In the genomic region with DNA sequence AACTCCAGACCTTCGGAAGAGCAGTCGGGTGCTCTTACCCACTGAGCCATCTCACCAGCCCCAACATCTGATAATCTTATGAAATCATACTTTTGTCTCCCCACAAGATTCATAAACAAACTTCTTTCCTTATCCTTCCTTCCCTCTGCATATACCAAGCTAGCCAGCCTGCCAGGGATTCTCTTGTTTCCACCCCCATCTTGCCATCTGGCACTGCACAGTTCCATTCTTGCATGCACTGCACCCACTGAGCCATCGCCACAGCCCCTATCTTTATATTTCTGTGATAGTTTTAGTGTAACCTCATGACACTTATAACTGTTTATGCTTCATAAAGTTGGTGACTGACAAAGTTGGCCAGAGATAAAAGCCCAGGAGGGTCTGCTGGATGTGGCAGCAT, we compare ENCODE assay signal across 28 mouse cellular contexts. TPM values are rescaled to one million over a fixed set of nuclear protein-coding genes. Genes with fewer than 3 reads are reported as not detected.
DNase-seq lines count a peak whose midpoint lies in the region; TF ChIP-seq lines count a peak whose summit lies in the region.
"Had no signal": no experiment of that assay in that cellular context is flagged by ENCODE, and none has a peak within 500 bp of the region (broad histone marks: within the 10 kb centered on the region; RNA-seq: fewer than 3 reads in every experiment).

No protein-coding gene starts in this region.

- H3K9me3 ChIP-seq in limb, embryonic 10.5 days (replicated peaks): no peaks in the 10 kb centered on the region
- H3K9me3 ChIP-seq: hindbrain, embryonic 13.5 days; limb, embryonic 13.5 days; lung, embryonic 15.5 days; midbrain, embryonic 13.5 days; neural tube, embryonic 13.5 days had no signal

- intact Hi-C loops in left cerebral cortex, postnatal 36 days (cut with DNase I): no loop called here

- DNase-seq in left cerebral cortex, adult 18-20 months (ENCODE audit: low spot score in 2 of 2): peak; percentile 48 to 63
- DNase-seq in left cerebral cortex, adult 11 months (ENCODE audit: low spot score): no peak
- peak; percentile 68 for DNase-seq in brain, adult 2 months (ENCODE audit: low read depth, low spot score)
- peak; percentile 57 to 74 for DNase-seq in layer of hippocampus, adult 2 months (ENCODE audit: low spot score in 2 of 2)
- peak; percentile 17 to 43 for DNase-seq in left cerebral cortex, postnatal 36 days (ENCODE audit: low spot score in 2 of 2)
- no peak for DNase-seq in limb, embryonic 10.5 days (ENCODE audit: low spot score)
- no peak for DNase-seq in cerebellum, postnatal 14 days
- no peak for DNase-seq in heart, postnatal 4 days
- DNase-seq: adrenal gland, postnatal 14 days; cerebellum, adult 11-12 months; cerebellum, postnatal 10 days; gastrocnemius, postnatal 25 days; heart, adult 11 months; heart, postnatal 36 days; kidney, adult 8-10 months; kidney, postnatal 4 days; retina, postnatal 1 day; spleen, adult 18-20 months; thymus, adult 18-20 months; thymus, postnatal 36 days had no signal

- H3K27me3 ChIP-seq in limb, embryonic 10.5 days (ENCODE audit: low read depth, poor library complexity, severe bottlenecking): no peaks in the 10 kb centered on the region
- H3K27me3 ChIP-seq: hindbrain, embryonic 13.5 days; limb, embryonic 13.5 days; lung, embryonic 15.5 days; midbrain, embryonic 13.5 days; Patski had no signal

- WGBS in limb, embryonic 10.5 days: 96% methylated on average over 3 of the region's 3 CpGs

- H3K4me3 ChIP-seq in layer of hippocampus, adult 2 months: no peak overlapping the region
- H3K4me3 ChIP-seq in limb, embryonic 10.5 days: no peak overlapping the region
- H3K4me3 ChIP-seq: erythroblast, embryonic 14.5 days; hindbrain, embryonic 13.5 days; limb, embryonic 13.5 days; lung, embryonic 15.5 days; midbrain, embryonic 13.5 days; neural tube, embryonic 13.5 days had no signal

- no peak for TF ChIP-seq CTCF in layer of hippocampus, adult 2 months (conservative IDR thresholded peaks at IDR 0.05)

- H3K4me1 ChIP-seq in limb, embryonic 10.5 days: peaks cover 11% of the 10 kb centered on the region

- no peak overlapping the region; the same call in 1 of the 2 replicates for H3K27ac ChIP-seq in layer of hippocampus, adult 2 months
- no peak overlapping the region for H3K27ac ChIP-seq in limb, embryonic 10.5 days
- H3K27ac ChIP-seq: hindbrain, embryonic 13.5 days; kidney, postnatal 0 days; limb, embryonic 13.5 days; lung, embryonic 15.5 days; midbrain, embryonic 13.5 days; neural tube, embryonic 13.5 days had no signal

- peaks cover 63% of the 10 kb centered on the region for H3K36me3 ChIP-seq in limb, embryonic 10.5 days

RNA-seq across cellular contexts. Expression of a gene that starts 3.6 kb away (rescaled TPM):
- total RNA-seq in left cerebral cortex, adult 18-20 months (2021): 1 to 10 TPM; 7.1 to 7.5 TPM
- total RNA-seq in layer of hippocampus, adult 2 months (2021): 1 to 10 TPM; 6.1 to 6.9 TPM
- 1 to 10 TPM; 5.9 to 6.3 TPM for total RNA-seq in left cerebral cortex, postnatal 36 days (2021)
- polyA plus RNA-seq in limb, embryonic 10.5 days (2016; fragmentation: Nextera tagmentation; extraction: Ambion mirVana): 8.1 and 8.6 TPM in 2 replicates
- total RNA-seq in heart, postnatal 4 days (2021): 1 to 10 TPM; 2.1 to 2.6 TPM

RNA-seq across cellular contexts. Expression of a gene that starts 31.3 kb away (rescaled TPM):
- 10 to 100 TPM; 21.4 to 22.0 TPM for total RNA-seq in left cerebral cortex, adult 18-20 months (2021)
- 10 to 100 TPM; 19.3 to 21.8 TPM for total RNA-seq in layer of hippocampus, adult 2 months (2021)
- 10 to 100 TPM; 17.8 to 22.9 TPM for total RNA-seq in left cerebral cortex, postnatal 36 days (2021)
- polyA plus RNA-seq in limb, embryonic 10.5 days (2016; fragmentation: Nextera tagmentation; extraction: Ambion mirVana): 20.2 and 23.6 TPM in 2 replicates
- 1 to 10 TPM; 7.4 to 8.7 TPM for total RNA-seq in heart, postnatal 4 days (2021)
- polyA plus RNA-seq: erythroblast, embryonic 14.5 days had no signal

RNA-seq across cellular contexts. Expression of a gene that starts 39.6 kb away (rescaled TPM):
- total RNA-seq in left cerebral cortex, adult 18-20 months (2021): 100 to 1,000 TPM; 126 to 128 TPM
- 100 to 1,000 TPM; 132 to 133 TPM for total RNA-seq in layer of hippocampus, adult 2 months (2021)
- 100 to 1,000 TPM; 120 to 132 TPM for total RNA-seq in left cerebral cortex, postnatal 36 days (2021)
- 438 and 454 TPM in 2 replicates for polyA plus RNA-seq in limb, embryonic 10.5 days (2016; fragmentation: Nextera tagmentation; extraction: Ambion mirVana)
- 100 to 1,000 TPM; 134 to 137 TPM for total RNA-seq in heart, postnatal 4 days (2021)

Comparison
In these comparisons a context has a peak if more than half of its experiments do, and no peak if none do; other contexts are left out.
1. DNase-seq: peak in left cerebral cortex, adult 18-20 months (2 of 2), brain, adult 2 months (single experiment), layer of hippocampus, adult 2 months (2 of 2) and left cerebral cortex, postnatal 36 days (2 of 2); none in left cerebral cortex, adult 11 months (single experiment), limb, embryonic 10.5 days (single experiment), cerebellum, postnatal 14 days (0 of 2) and heart, postnatal 4 days (single experiment).